Comparison of ENCODE assay signal across 8 mouse cellular contexts in the genomic region with DNA sequence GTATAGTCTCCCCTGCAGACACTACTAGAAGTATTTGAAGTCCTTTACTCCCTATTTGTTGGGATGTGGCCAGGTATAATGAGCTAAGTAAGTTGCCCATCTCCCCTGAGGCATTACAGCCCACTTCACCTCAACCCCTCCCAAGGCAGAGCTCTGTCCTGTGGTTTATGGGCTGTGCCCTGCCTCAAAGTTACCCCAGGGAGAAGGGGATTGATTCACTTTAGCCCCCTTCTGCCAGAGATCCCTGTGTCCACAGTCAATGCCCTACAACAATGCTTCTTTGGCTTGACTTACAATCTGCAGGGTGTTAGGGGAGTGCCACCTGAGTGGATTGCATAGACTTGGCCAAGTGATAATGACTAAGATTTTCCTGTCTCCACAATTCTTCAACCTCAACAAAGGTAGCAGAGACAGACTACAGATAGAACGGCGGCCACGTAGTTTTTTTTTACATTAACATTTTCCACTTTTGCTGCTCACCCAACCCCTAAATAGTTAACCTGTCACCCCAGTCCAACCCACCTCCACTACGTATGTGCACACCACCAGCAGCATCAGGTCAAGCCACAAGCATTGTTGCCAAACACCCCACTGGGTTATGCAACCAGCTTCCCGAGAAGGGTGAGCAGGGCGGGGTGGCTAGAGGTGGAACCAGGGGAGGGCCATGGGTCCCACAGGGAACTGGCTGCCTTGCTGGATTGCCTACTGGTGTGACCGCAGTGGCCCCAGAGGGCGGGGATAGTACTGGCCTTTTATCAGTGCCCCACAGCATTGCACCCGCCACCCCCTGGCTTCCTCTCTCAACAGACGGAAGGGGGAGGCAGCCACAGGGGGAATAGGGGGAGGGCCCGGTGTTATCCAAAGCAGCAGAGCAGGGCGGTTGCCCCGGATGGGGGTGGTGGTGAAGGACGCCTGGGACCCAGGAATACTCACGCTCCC. TPM values are rescaled to one million over a fixed set of nuclear protein-coding genes. Genes with fewer than 3 reads are reported as not detected.
A peak's percentile ranks its signal among the peaks of the same experiment; 100 is the strongest.
DNase-seq lines count a peak whose midpoint lies in the region; ATAC-seq and TF ChIP-seq lines count a peak whose summit lies in the region.

Nfe2 (minus strand) TSS at position 614 of the 939 bp plus-strand sequence.

- H3K27ac ChIP-seq in ES-E14 (ENCODE audit: insufficient read depth, low read depth, low read length, poor library complexity, severe bottlenecking): no peak within 1 kb of the TSS
- H3K27ac ChIP-seq in intestine, embryonic 15.5 days: peak within 1 kb of the TSS; percentile 40; the same call in 1 of the 2 replicates

- peak within 1 kb of the TSS; percentile 18 for H3K9ac ChIP-seq in ES-E14 (ENCODE audit: insufficient read depth, low read depth, low read length, poor library complexity, severe bottlenecking)
- peak within 1 kb of the TSS; percentile 28; the same call in 1 of the 2 replicates for H3K9ac ChIP-seq in intestine, embryonic 15.5 days

- 10% methylated on average over 15 of the region's 15 CpGs for WGBS in intestine, embryonic 15.5 days

- ATAC-seq in intestine, embryonic 15.5 days: peak; percentile 96
- peak; percentile 93 for ATAC-seq in neutrophil, adult 5-6 weeks (ENCODE audit: extremely low read depth, insufficient number of reproducible peaks, low FRiP score, poor library complexity, severe bottlenecking)

- in situ Hi-C loops in ES-E14 (cut with MboI; ENCODE audit: low sequenced_read_pairs in 2 of 2, unreplicated experiment in 2 of 2): no loop called here

- H3K27me3 ChIP-seq in intestine, embryonic 15.5 days (replicated peaks): no peaks in the 10 kb centered on the region

- DNase-seq in ES-E14 (ENCODE audit: low read depth, low spot score): no peak
- DNase-seq in adrenal gland, postnatal 36 days: peak; percentile 84 to 85
- peak; percentile 58 for DNase-seq in gonadal fat pad, adult 2 months (ENCODE audit: low read depth)
- peak; percentile 94 to 97 for DNase-seq in lung, adult 18-20 months
- peak; percentile 79 for DNase-seq in yolk sac, embryonic 10.5 days (ENCODE audit: low spot score)
- no peak for DNase-seq in cerebellum, adult 11 months

- H3K4me1 ChIP-seq in ES-E14 (ENCODE audit: control insufficient read depth in 2 of 2, insufficient read depth in 2 of 2, low read length in 2 of 2, poor library complexity in 1 of 2): peaks cover 0 to 16% of the 10 kb centered on the region in 2 experiments; a peak in 2 of 4 replicates
- H3K4me1 ChIP-seq in intestine, embryonic 15.5 days (replicated peaks): peaks cover 19% of the 10 kb centered on the region

- no peaks in the 10 kb centered on the region for H3K9me3 ChIP-seq in ES-E14 (ENCODE audit: control insufficient read depth, insufficient read depth, low read depth, low read length)
- H3K9me3 ChIP-seq in intestine, embryonic 15.5 days: no peaks in the 10 kb centered on the region

- H3K4me2 ChIP-seq in intestine, embryonic 15.5 days (replicated peaks): peak within 1 kb of the TSS; percentile 56

- peak within 1 kb of the TSS; percentile 47 to 49 for H3K4me3 ChIP-seq in ES-E14 (ENCODE audit: insufficient read depth in 1 of 2, low read depth in 1 of 2, low read length in 2 of 2, poor library complexity in 1 of 2, severe bottlenecking in 1 of 2)
- H3K4me3 ChIP-seq in intestine, embryonic 15.5 days (replicated peaks): peak within 1 kb of the TSS; percentile 18; the same call in 1 of the 2 replicates

- H3K36me3 ChIP-seq in ES-E14 (ENCODE audit: control insufficient read depth, insufficient read depth, low read length, poor library complexity, severe bottlenecking): no peaks in the 10 kb centered on the region
- H3K36me3 ChIP-seq in intestine, embryonic 15.5 days: no peaks in the 10 kb centered on the region

TF ChIP-seq in ES-E14, 5 proteins besides CTCF, POLR2A, EP300 and RAD21:
- no peak for TF ChIP-seq CHD2 (IDR thresholded peaks at IDR 0.05; ENCODE audit: low read depth, low read length)
- no peak for TF ChIP-seq MAFK (IDR thresholded peaks at IDR 0.05; ENCODE audit: insufficient read depth, low read depth, low read length)
- TF ChIP-seq ZC3H11A (IDR thresholded peaks at IDR 0.05; ENCODE audit: borderline replicate concordance, low read depth, low read length): no peak
- no peak for TF ChIP-seq HCFC1 (IDR thresholded peaks at IDR 0.05; ENCODE audit: borderline replicate concordance, insufficient read depth, low read length)
- TF ChIP-seq ZNF384 (IDR thresholded peaks at IDR 0.05; ENCODE audit: low read depth, low read length): no peak

RNA-seq across cellular contexts. Expression of gene Nfe2, which starts in this region (rescaled TPM):
- 0.49 and 1.0 TPM in 2 replicates for total RNA-seq in ES-E14 (2012; rRNA removed)
- total RNA-seq in adrenal gland, postnatal 36 days (2021): under 1 TPM; 0.16 to 0.43 TPM
- 0.63 and 1.8 TPM in 2 replicates for polyA plus RNA-seq in gonadal fat pad, adult 2 months (2012; rRNA removed)
- 3.5 and 4.9 TPM in 2 replicates for polyA plus RNA-seq in intestine, embryonic 15.5 days (2015; fragmentation: Nextera tagmentation; extraction: Ambion mirVana)
- total RNA-seq in neutrophil, adult 5-6 weeks (2017): 195 and 199 TPM in 2 replicates

Comparison
In these comparisons a context has a peak if more than half of its experiments do, and no peak if none do; other contexts are left out.
1. RNA of gene Nfe2 (total RNA-seq): 195 to 199 TPM in neutrophil, adult 5-6 weeks; 0.49 to 1.0 TPM in ES-E14 and 0.16 to 0.43 TPM in adrenal gland, postnatal 36 days; every median in the first group is over 10 times any median in the second.
2. Peak in DNase-seq in adrenal gland, postnatal 36 days; RNA of the gene not detected or under 1 TPM.
3. DNase-seq: peak in gonadal fat pad, adult 2 months (single experiment), lung, adult 18-20 months (2 of 2) and yolk sac, embryonic 10.5 days (single experiment); none in ES-E14 (single experiment) and cerebellum, adult 11 months (single experiment).